Mouse (Mus musculus): ENCODE results near the gene Sebox. TPM values are rescaled to one million over a fixed set of nuclear protein-coding genes. Genes with fewer than 3 reads are reported as not detected.

Gene Sebox
- polyA plus RNA-seq, 1 experiment, result not detected

DNA sequence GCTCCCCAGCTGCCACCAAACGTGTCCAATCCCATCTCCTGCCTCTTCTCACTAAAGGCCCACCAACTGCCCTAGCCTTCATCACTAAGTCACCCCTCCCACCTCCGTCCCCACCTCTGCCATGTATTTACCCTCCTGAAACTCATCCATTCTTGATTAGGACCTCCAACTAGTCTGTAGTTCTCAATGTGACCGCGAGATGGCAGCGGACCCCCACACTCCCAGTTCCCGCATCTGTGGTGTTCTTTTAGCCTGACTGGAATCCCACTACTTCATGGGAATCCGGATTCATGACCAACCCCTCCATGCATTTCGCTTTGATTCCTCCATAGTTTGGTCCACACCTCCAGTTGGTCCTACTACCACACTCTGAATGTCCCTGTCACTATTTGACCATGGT is 15.1 kb upstream of the Sebox start:
- Histone ChIP-seq H3K27ac (ENCODE audit: control insufficient read depth, insufficient read depth, low read depth, low read length, poor library complexity) (no peak overlapping the region), H3K4me1 (ENCODE audit: control insufficient read depth, insufficient read depth, low read length) (no peaks in the 10 kb centered on the region; the same call in 1 of the 2 replicates), H3K4me3 (replicated peaks; ENCODE audit: control insufficient read depth, low read depth, low read length) (no peak overlapping the region)
- 1% methylated on average over 8 of the region's 8 CpGs for WGBS
- TF ChIP-seq POLR2A (IDR thresholded peaks at IDR 0.05; ENCODE audit: borderline replicate concordance, control insufficient read depth, low read depth, low read length) (no peak), CTCF (IDR thresholded peaks at IDR 0.05; ENCODE audit: control insufficient read depth, insufficient read depth, low read length) (peak; percentile 79)

DNA sequence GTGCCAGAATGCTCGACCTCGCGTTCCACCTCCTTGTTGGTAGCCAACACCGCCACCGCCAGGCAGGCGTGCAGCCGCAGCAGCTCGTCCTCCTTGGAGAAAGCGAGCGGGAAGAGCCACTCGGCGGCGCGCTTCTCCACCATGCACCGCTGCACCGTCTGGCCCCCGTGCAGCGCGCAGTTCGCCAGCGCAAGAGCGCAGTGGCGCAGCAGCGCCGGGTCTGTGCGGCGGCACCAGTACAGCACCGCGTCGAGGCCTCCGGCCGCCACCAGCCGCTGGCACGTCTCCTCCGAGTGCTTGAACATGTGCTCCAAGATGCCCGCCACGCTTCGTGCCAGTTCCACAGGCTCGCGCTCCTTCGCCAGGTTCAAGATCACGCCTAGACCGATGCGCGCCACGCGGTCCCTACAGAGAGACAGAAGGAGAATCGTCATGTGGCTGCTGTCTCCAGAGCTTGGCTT is 12.4 kb upstream of the Sebox start:
- Histone ChIP-seq H3K27ac (ENCODE audit: control insufficient read depth, insufficient read depth, low read depth, low read length, poor library complexity) (no peak overlapping the region), H3K4me3 (replicated peaks; ENCODE audit: control insufficient read depth, low read depth, low read length) (no peak overlapping the region), H3K4me1 (ENCODE audit: control insufficient read depth, insufficient read depth, low read length) (no peaks in the 10 kb centered on the region; the same call in 1 of the 2 replicates)
- WGBS, result 9% methylated on average over 48 of the region's 48 CpGs
- TF ChIP-seq CTCF (IDR thresholded peaks at IDR 0.05; ENCODE audit: control insufficient read depth, insufficient read depth, low read length) (no peak), POLR2A (IDR thresholded peaks at IDR 0.05; ENCODE audit: borderline replicate concordance, control insufficient read depth, low read depth, low read length) (no peak)

DNA sequence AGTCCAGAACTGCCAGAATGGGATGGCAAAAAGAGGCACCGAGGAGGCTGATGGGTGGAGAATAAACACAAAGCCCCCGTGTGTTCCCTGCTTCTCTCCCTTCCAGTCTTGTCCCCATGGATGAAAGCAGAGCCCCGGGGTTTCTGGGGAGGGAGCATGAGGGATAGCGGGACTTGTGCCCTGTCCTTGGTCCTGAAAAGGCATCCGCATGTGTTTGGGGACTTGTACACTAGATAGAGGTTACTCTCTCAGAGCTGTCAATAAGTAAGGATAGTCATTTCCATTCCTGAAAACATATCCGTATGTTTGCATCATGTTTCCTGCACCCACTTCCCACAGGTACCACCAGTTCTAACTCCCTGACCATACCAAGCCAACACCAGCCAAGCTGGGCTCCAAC is 7.3 kb upstream of the Sebox start:
- 9% methylated on average over 6 of the region's 6 CpGs for WGBS
- H3K27ac ChIP-seq (ENCODE audit: control insufficient read depth, insufficient read depth, low read depth, low read length, poor library complexity), result no peak overlapping the region
- no peak for TF ChIP-seq POLR2A (IDR thresholded peaks at IDR 0.05; ENCODE audit: borderline replicate concordance, control insufficient read depth, low read depth, low read length)
- TF ChIP-seq CTCF (IDR thresholded peaks at IDR 0.05; ENCODE audit: control insufficient read depth, insufficient read depth, low read length), result no peak
- no peak overlapping the region for H3K4me3 ChIP-seq (replicated peaks; ENCODE audit: control insufficient read depth, low read depth, low read length)
- H3K4me1 ChIP-seq (ENCODE audit: control insufficient read depth, insufficient read depth, low read length), result no peaks in the 10 kb centered on the region

DNA sequence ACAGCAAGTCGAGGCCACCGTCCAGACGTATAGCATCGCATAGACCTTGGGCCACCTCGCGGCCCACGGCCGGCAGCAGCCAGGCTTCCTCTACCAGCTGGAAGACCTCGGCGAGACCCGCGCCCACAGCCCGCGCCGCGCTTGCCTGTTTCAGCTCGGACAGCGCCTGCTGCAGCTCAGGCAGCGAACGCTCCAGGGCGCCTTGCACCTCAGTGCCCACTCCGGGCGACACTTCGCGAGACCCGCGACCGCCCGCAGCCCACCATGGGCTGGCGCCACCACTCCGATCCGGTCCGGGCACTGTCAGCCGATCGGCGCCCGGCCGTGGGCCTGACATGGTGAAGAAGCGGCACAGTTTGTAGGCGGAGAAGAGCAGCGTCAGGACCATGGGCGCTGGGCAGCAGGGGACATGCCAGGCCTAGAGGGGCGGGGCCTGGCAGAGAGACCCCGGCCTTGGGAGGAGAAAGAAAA is 6.1 kb upstream of the Sebox start:
- H3K27ac ChIP-seq (ENCODE audit: control insufficient read depth, insufficient read depth, low read depth, low read length, poor library complexity), result no peak overlapping the region
- no peak for TF ChIP-seq CTCF (IDR thresholded peaks at IDR 0.05; ENCODE audit: control insufficient read depth, insufficient read depth, low read length)
- no peak for TF ChIP-seq POLR2A (IDR thresholded peaks at IDR 0.05; ENCODE audit: borderline replicate concordance, control insufficient read depth, low read depth, low read length)
- H3K4me1 ChIP-seq (ENCODE audit: control insufficient read depth, insufficient read depth, low read length), result no peaks in the 10 kb centered on the region
- peak overlapping the region; percentile 18 for H3K4me3 ChIP-seq (replicated peaks; ENCODE audit: control insufficient read depth, low read depth, low read length)
- 2% methylated on average over 44 of the region's 44 CpGs for WGBS

DNA sequence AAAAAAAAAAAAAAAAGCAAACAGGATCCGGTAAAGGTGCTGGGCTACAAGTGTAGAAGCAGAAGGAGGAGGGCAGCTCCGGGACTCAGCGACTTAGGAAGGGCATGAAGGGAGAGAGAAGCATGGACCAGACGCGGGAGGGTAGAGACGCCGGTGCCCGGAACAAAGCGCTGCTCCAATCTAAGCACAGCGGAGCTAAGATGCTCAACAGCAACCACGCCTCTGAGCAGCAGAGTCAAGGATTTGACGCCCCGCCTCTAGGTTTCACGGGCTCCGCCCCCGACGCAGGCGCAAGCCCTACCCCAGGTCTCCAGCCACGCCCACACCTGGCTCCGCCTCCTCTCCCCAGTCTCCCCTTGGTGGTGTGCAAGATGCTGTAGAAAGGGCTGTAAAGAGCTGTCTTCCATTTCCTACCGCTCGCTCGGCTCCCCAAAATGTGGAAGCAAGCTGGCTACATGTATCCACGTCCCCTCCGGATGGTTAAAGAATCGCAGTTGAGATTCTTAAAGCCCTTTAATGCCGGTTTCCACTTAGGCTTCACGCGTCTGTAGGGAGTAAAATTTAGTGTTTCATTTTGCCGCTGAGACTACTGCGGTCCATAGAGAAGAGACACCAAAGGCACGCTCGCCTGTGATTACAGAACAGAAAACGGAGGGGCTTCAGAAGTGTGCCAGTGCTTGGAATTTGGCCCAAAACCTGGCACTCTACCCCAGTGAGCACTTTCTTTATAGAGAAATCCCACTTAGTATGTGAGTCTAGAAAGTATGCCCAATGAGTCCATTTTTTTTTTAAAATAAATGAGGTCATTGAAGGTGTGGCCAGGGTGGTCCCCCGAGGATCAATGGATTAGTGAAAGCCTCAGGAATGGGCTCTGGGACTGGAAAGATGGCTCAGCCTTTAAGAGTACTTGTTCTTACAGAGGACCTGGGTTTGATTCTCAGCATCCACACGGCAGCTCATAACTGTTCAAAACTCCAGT is 5.4 kb upstream of the Sebox start, which contains the start of gene Sarm1:
TSS of gene Sarm1 (minus strand) at position 211 of the 979 bp plus-strand sequence.
- no peak within 1 kb of the TSS for H3K27ac ChIP-seq (ENCODE audit: control insufficient read depth, insufficient read depth, low read depth, low read length, poor library complexity)
- TF ChIP-seq POLR2A (IDR thresholded peaks at IDR 0.05; ENCODE audit: borderline replicate concordance, control insufficient read depth, low read depth, low read length) (no peak), CTCF (IDR thresholded peaks at IDR 0.05; ENCODE audit: control insufficient read depth, insufficient read depth, low read length) (no peak)
- peak within 1 kb of the TSS; percentile 36 for H3K4me3 ChIP-seq (replicated peaks; ENCODE audit: control insufficient read depth, low read depth, low read length)
- 3% methylated on average over 36 of the region's 36 CpGs for WGBS
- no peaks in the 10 kb centered on the region for H3K4me1 ChIP-seq (ENCODE audit: control insufficient read depth, insufficient read depth, low read length)

DNA sequence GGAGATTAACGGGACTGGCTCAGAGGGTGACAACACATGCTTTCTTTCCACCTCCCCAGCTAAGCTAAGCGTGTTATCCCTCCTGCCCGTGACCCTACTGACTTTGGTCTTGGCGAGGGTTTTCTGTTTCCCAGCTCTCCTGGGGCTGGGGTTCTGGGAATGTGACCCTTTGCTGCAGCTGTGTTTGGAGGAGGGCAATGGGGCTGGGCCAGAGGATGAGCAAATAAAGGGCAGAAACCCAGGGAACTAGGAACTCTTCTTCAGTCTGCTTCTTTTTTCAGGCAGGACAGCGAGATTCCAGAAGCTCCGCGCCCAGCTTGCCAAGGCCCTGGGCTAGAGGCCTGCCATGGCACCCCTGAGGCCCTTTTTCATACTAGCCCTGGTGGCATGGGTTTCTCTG is 4.2 kb upstream of the Sebox start, which contains the start of gene Vtn:
TSS of gene Vtn (plus strand) at position 88 of the 400 bp plus-strand sequence.
- no peak for TF ChIP-seq CTCF (IDR thresholded peaks at IDR 0.05; ENCODE audit: control insufficient read depth, insufficient read depth, low read length)
- TF ChIP-seq POLR2A (IDR thresholded peaks at IDR 0.05; ENCODE audit: borderline replicate concordance, control insufficient read depth, low read depth, low read length), result no peak
- H3K4me1 ChIP-seq (ENCODE audit: control insufficient read depth, insufficient read depth, low read length), result no peaks in the 10 kb centered on the region
- H3K27ac ChIP-seq (ENCODE audit: control insufficient read depth, insufficient read depth, low read depth, low read length, poor library complexity), result no peak within 1 kb of the TSS
- H3K4me3 ChIP-seq (replicated peaks; ENCODE audit: control insufficient read depth, low read depth, low read length), result no peak within 1 kb of the TSS
- 72% methylated on average over 7 of the region's 7 CpGs for WGBS

DNA sequence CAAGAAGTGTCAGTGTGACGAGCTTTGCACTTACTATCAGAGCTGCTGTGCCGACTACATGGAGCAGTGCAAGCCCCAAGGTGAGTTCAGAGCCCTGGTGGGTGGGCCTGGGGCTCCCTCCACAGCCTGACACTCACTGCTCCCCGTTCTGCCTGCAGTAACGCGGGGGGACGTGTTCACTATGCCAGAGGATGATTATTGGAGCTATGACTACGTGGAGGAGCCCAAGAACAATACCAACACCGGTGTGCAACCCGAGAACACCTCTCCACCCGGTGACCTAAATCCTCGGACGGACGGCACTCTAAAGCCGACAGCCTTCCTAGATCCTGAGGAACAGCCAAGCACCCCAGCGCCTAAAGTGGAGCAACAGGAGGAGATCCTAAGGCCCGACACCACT is 3.7 kb upstream of the Sebox start:
- no peak overlapping the region for H3K4me3 ChIP-seq (replicated peaks; ENCODE audit: control insufficient read depth, low read depth, low read length)
- no peak for TF ChIP-seq CTCF (IDR thresholded peaks at IDR 0.05; ENCODE audit: control insufficient read depth, insufficient read depth, low read length)
- TF ChIP-seq POLR2A (IDR thresholded peaks at IDR 0.05; ENCODE audit: borderline replicate concordance, control insufficient read depth, low read depth, low read length), result no peak
- H3K4me1 ChIP-seq (ENCODE audit: control insufficient read depth, insufficient read depth, low read length), result no peaks in the 10 kb centered on the region
- no peak overlapping the region for H3K27ac ChIP-seq (ENCODE audit: control insufficient read depth, insufficient read depth, low read depth, low read length, poor library complexity)
- 55% methylated on average over 16 of the region's 16 CpGs for WGBS

DNA sequence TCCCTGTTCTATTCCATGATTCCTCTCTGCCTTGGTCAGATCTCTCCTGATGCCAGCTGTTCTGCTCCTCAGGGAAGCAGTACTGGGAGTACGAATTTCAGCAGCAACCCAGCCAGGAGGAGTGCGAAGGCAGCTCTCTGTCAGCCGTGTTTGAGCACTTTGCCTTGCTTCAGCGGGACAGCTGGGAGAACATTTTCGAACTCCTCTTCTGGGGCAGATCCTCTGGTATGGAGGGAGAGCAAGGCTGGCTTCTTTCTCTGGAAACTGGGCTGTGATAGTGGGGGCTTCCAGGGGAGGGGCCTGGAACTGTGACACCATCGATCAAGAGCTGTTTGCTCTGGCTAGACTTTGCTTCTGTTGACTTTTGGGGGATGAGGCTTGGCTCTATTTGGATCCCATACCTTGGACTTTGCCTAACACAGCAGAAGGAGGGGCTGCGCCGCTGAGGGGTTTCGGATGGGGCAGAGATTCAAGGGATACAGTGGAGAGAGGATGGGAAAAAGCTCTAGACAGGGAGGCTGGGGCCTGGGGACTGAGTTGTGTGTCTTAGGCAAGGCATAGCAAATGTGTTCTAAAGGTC is 2.5 kb upstream of the Sebox start:
- WGBS, result 74% methylated on average over 9 of the region's 9 CpGs
- H3K4me3 ChIP-seq (replicated peaks; ENCODE audit: control insufficient read depth, low read depth, low read length), result no peak overlapping the region
- H3K27ac ChIP-seq (ENCODE audit: control insufficient read depth, insufficient read depth, low read depth, low read length, poor library complexity), result no peak overlapping the region
- no peaks in the 10 kb centered on the region for H3K4me1 ChIP-seq (ENCODE audit: control insufficient read depth, insufficient read depth, low read length)
- TF ChIP-seq CTCF (IDR thresholded peaks at IDR 0.05; ENCODE audit: control insufficient read depth, insufficient read depth, low read length), result no peak
- TF ChIP-seq POLR2A (IDR thresholded peaks at IDR 0.05; ENCODE audit: borderline replicate concordance, control insufficient read depth, low read depth, low read length), result no peak

Data from bone marrow, adult 2 months (tissue).